Mouse (Mus musculus): ENCODE results near the gene Ankrd24. TPM values are rescaled to one million over a fixed set of nuclear protein-coding genes. Genes with fewer than 3 reads are reported as not detected.

The Ankrd24 gene
- polyA plus RNA-seq, 1 experiment from 2014 or later = 6.4 TPM

GRCm38 (mm10) chr10:81598342-81598741 lies 30.0 kb upstream of the Ankrd24 start:
- H3K4me2 ChIP-seq = no peak overlapping the region
- H3K9ac ChIP-seq = no peak overlapping the region
- H3K27ac ChIP-seq = no peak overlapping the region
- ATAC-seq = no peak
- H3K4me3 ChIP-seq = no peak overlapping the region
- peaks cover 76% of the 10 kb centered on the region for H3K27me3 ChIP-seq
- peaks cover 47% of the 10 kb centered on the region for H3K4me1 ChIP-seq
- whole genome bisulfite sequencing = 52% methylated on average over 3 of the region's 3 CpGs
- no peaks in the 10 kb centered on the region for H3K9me3 ChIP-seq (replicated peaks)
- no peaks in the 10 kb centered on the region for H3K36me3 ChIP-seq (ENCODE audit: poor library complexity, severe bottlenecking)

GRCm38 (mm10) chr10:81598871-81599270 lies 29.5 kb upstream of the Ankrd24 start:
- 61% methylated on average over 6 of the region's 6 CpGs for whole genome bisulfite sequencing
- H3K9me3 ChIP-seq (replicated peaks) = no peaks in the 10 kb centered on the region
- no peak overlapping the region for H3K4me3 ChIP-seq
- no peaks in the 10 kb centered on the region for H3K36me3 ChIP-seq (ENCODE audit: poor library complexity, severe bottlenecking)
- H3K9ac ChIP-seq = no peak overlapping the region
- no peak for ATAC-seq
- peaks cover 72% of the 10 kb centered on the region for H3K27me3 ChIP-seq
- H3K4me2 ChIP-seq = no peak overlapping the region
- H3K27ac ChIP-seq = no peak overlapping the region
- H3K4me1 ChIP-seq = peaks cover 47% of the 10 kb centered on the region

- H3K4me1 ChIP-seq = peaks cover 48% of the 10 kb centered on the region
- no peak overlapping the region for H3K9ac ChIP-seq
- no peak overlapping the region for H3K27ac ChIP-seq
- no peaks in the 10 kb centered on the region for H3K36me3 ChIP-seq (ENCODE audit: poor library complexity, severe bottlenecking)
- no peak overlapping the region for H3K4me2 ChIP-seq
- no peak overlapping the region for H3K4me3 ChIP-seq
- 80% methylated on average over 5 of the region's 5 CpGs for WGBS
- no peak for ATAC-seq
- H3K9me3 ChIP-seq (replicated peaks) = no peaks in the 10 kb centered on the region
- H3K27me3 ChIP-seq = peaks cover 64% of the 10 kb centered on the region
Measured at GRCm38 (mm10) chr10:81599630-81600029, 28.7 kb upstream of the Ankrd24 start.

- no peak overlapping the region for H3K4me2 ChIP-seq
- no peaks in the 10 kb centered on the region for H3K36me3 ChIP-seq (ENCODE audit: poor library complexity, severe bottlenecking)
- 50% methylated on average over 10 of the region's 10 CpGs for WGBS
- H3K4me1 ChIP-seq = peaks cover 52% of the 10 kb centered on the region
- no peak overlapping the region for H3K27ac ChIP-seq
- H3K4me3 ChIP-seq = no peak overlapping the region
- peaks cover 59% of the 10 kb centered on the region for H3K27me3 ChIP-seq
- H3K9me3 ChIP-seq (replicated peaks) = no peaks in the 10 kb centered on the region
- no peak overlapping the region for H3K9ac ChIP-seq
- ATAC-seq = no peak
Measured at GRCm38 (mm10) chr10:81600096-81600495, 28.2 kb upstream of the Ankrd24 start.

- peak; percentile 85 for ATAC-seq
- Histone ChIP-seq H3K4me2 (peak within 1 kb of the TSS; percentile 51), H3K27ac (no peak within 1 kb of the TSS), H3K9me3 (replicated peaks) (no peaks in the 10 kb centered on the region), H3K4me1 (peaks cover 53% of the 10 kb centered on the region), H3K27me3 (peaks cover 53% of the 10 kb centered on the region), H3K9ac (no peak within 1 kb of the TSS), H3K36me3 (ENCODE audit: poor library complexity, severe bottlenecking) (no peaks in the 10 kb centered on the region), H3K4me3 (peak within 1 kb of the TSS; percentile 12)
- under 1% methylated on average over 26 of the region's 28 CpGs for WGBS
Measured at GRCm38 (mm10) chr10:81600738-81601203, 27.6 kb upstream of the Ankrd24 start, which contains the start of gene Tle6. Gene Tle6 (minus strand): TSS chr10:81601073.

GRCm38 (mm10) chr10:81601396-81601905 lies 26.9 kb upstream of the Ankrd24 start:
- Histone ChIP-seq H3K9me3 (replicated peaks) (no peaks in the 10 kb centered on the region), H3K36me3 (ENCODE audit: poor library complexity, severe bottlenecking) (no peaks in the 10 kb centered on the region), H3K27me3 (peaks cover 46% of the 10 kb centered on the region), H3K9ac (no peak overlapping the region), H3K4me1 (peaks cover 48% of the 10 kb centered on the region), H3K4me3 (0 out of 2 replicates have a peak overlapping the region, but pooled peaks have one; percentile 7), H3K4me2 (peak overlapping the region; percentile 51), H3K27ac (no peak overlapping the region)
- WGBS = 14% methylated on average over 7 of the region's 7 CpGs
- ATAC-seq = no peak

- Histone ChIP-seq H3K36me3 (ENCODE audit: poor library complexity, severe bottlenecking) (no peaks in the 10 kb centered on the region), H3K4me3 (no peak overlapping the region), H3K27ac (no peak overlapping the region), H3K9ac (no peak overlapping the region), H3K27me3 (peaks cover 35% of the 10 kb centered on the region), H3K9me3 (replicated peaks) (no peaks in the 10 kb centered on the region), H3K4me2 (no peak overlapping the region), H3K4me1 (peaks cover 41% of the 10 kb centered on the region)
- WGBS = 19% methylated on average over 4 of the region's 4 CpGs
- ATAC-seq = no peak
Measured at GRCm38 (mm10) chr10:81602741-81603151, 25.6 kb upstream of the Ankrd24 start.

- Histone ChIP-seq H3K4me3 (no peak overlapping the region), H3K27ac (0 out of 2 replicates have a peak overlapping the region, but pooled peaks have one; percentile 94), H3K4me1 (peaks cover 39% of the 10 kb centered on the region), H3K9me3 (replicated peaks) (no peaks in the 10 kb centered on the region), H3K27me3 (peaks cover 19% of the 10 kb centered on the region), H3K4me2 (peak overlapping the region; percentile 88; the same call in 1 of the 2 replicates), H3K36me3 (ENCODE audit: poor library complexity, severe bottlenecking) (peaks cover 8% of the 10 kb centered on the region), H3K9ac (no peak overlapping the region)
- 81% methylated on average over 12 of the region's 12 CpGs for WGBS
- ATAC-seq = no peak
Measured at GRCm38 (mm10) chr10:81604019-81604967, 24.0 kb upstream of the Ankrd24 start.

GRCm38 (mm10) chr10:81604968-81605665 lies 23.2 kb upstream of the Ankrd24 start:
- Histone ChIP-seq H3K27me3 (peaks cover 11% of the 10 kb centered on the region), H3K9ac (peak overlapping the region; percentile 65; the same call in 1 of the 2 replicates), H3K27ac (peak overlapping the region; percentile 94), H3K4me2 (peak overlapping the region; percentile 88), H3K4me1 (peaks cover 39% of the 10 kb centered on the region), H3K4me3 (peak overlapping the region; percentile 43), H3K9me3 (replicated peaks) (no peaks in the 10 kb centered on the region), H3K36me3 (ENCODE audit: poor library complexity, severe bottlenecking) (peaks cover 8% of the 10 kb centered on the region)
- WGBS = 19% methylated on average over 29 of the region's 29 CpGs
- peak; percentile 24 for ATAC-seq

- Histone ChIP-seq H3K9me3 (replicated peaks) (no peaks in the 10 kb centered on the region), H3K9ac (peak overlapping the region; percentile 65), H3K4me1 (peaks cover 36% of the 10 kb centered on the region), H3K4me2 (peak overlapping the region; percentile 88), H3K27me3 (peaks cover 10% of the 10 kb centered on the region; the same call in 1 of the 2 replicates), H3K27ac (peak overlapping the region; percentile 94), H3K4me3 (peak overlapping the region; percentile 43), H3K36me3 (ENCODE audit: poor library complexity, severe bottlenecking) (peaks cover 8% of the 10 kb centered on the region)
- WGBS = 6% methylated on average over 14 of the region's 14 CpGs
- peak; percentile 5; the same call in 1 of the 2 replicates for ATAC-seq
Measured at GRCm38 (mm10) chr10:81605666-81605973, 22.7 kb upstream of the Ankrd24 start.

GRCm38 (mm10) chr10:81605974-81606751 lies 22.2 kb upstream of the Ankrd24 start, which contains the start of gene BC025920:
Gene BC025920 (plus strand): TSS chr10:81606270.
- H3K36me3 ChIP-seq (ENCODE audit: poor library complexity, severe bottlenecking) = peaks cover 8% of the 10 kb centered on the region
- ATAC-seq = peak; percentile 89

More at GRCm38 (mm10) chr10:81605974-81606751, 22.2 kb upstream of the Ankrd24 start, which contains the start of gene BC025920:
- Histone ChIP-seq H3K9me3 (replicated peaks) (no peaks in the 10 kb centered on the region), H3K9ac (peak within 1 kb of the TSS; percentile 70), H3K27ac (peak within 1 kb of the TSS; percentile 94), H3K4me1 (peaks cover 31% of the 10 kb centered on the region), H3K27me3 (peaks cover 9% of the 10 kb centered on the region; the same call in 1 of the 2 replicates), H3K4me3 (peak within 1 kb of the TSS; percentile 49), H3K4me2 (peak within 1 kb of the TSS; percentile 88)
- 1% methylated on average over 39 of the region's 39 CpGs for WGBS

Measured in forebrain, embryonic 13.5 days (tissue).